Mouse (Mus musculus): Measurements from ENCODE around the gene Mettl24. TPM values are rescaled to one million over a fixed set of nuclear protein-coding genes. Genes with fewer than 3 reads are reported as not detected.

The Mettl24 gene
- total and polyA plus RNA-seq, 3 experiments, result not detected

GRCm38 (mm10) chr10:40672587-40673296 is 10.3 kb upstream of the Mettl24 start:
- no peak overlapping the region for H3K4me3 ChIP-seq (ENCODE audit: control insufficient read depth in 1 of 2, insufficient read depth in 1 of 2, low read depth in 2 of 2, low read length in 2 of 2)
- H3K27me3 ChIP-seq (ENCODE audit: control insufficient read depth in 1 of 2, insufficient read depth in 2 of 2, low read length in 2 of 2), result peaks cover 0 to 3% of the 10 kb centered on the region in 2 experiments; a peak in 1 of 4 replicates
- no peaks in the 10 kb centered on the region for H3K79me2 ChIP-seq (ENCODE audit: control insufficient read depth, insufficient read depth, low read length, poor library complexity)
- H3K27ac ChIP-seq (ENCODE audit: control insufficient read depth, low read depth, low read length), result no peak overlapping the region
- H3K9me3 ChIP-seq (replicated peaks; ENCODE audit: insufficient read depth, low read length), result no peaks in the 10 kb centered on the region
- no peak for DNase-seq (ENCODE audit: low read depth, low spot score)
- TF ChIP-seq TBP (IDR thresholded peaks at IDR 0.05; ENCODE audit: low read depth, low read length), result no peak
- TF ChIP-seq POLR2AphosphoS5 (IDR thresholded peaks at IDR 0.05; ENCODE audit: borderline replicate concordance, low read depth, low read length), result 0 out of 2 replicates have a peak, but pooled peaks have one; percentile 41
- TF ChIP-seq MAZ (IDR thresholded peaks at IDR 0.05; ENCODE audit: low read depth, low read length), result no peak
- H3K4me1 ChIP-seq (ENCODE audit: control insufficient read depth in 1 of 2, insufficient read depth in 2 of 2, low read length in 2 of 2), result no peaks in the 10 kb centered on the region
- no peak overlapping the region for H3K9ac ChIP-seq (ENCODE audit: control insufficient read depth, low read depth, low read length, poor library complexity, severe bottlenecking)
- no peaks in the 10 kb centered on the region for H3K36me3 ChIP-seq (ENCODE audit: control insufficient read depth in 1 of 2, insufficient read depth in 2 of 2, low read length in 2 of 2)

- H3K36me3 ChIP-seq (ENCODE audit: control insufficient read depth in 1 of 2, insufficient read depth in 2 of 2, low read length in 2 of 2), result no peaks in the 10 kb centered on the region
- H3K27me3 ChIP-seq (ENCODE audit: control insufficient read depth in 1 of 2, insufficient read depth in 2 of 2, low read length in 2 of 2), result peaks cover 2 to 3% of the 10 kb centered on the region in 2 experiments; a peak in 3 of 4 replicates
- no peak for TF ChIP-seq POLR2A (IDR thresholded peaks at IDR 0.05; ENCODE audit: control insufficient read depth in 1 of 2, insufficient read depth in 1 of 2, low read depth in 1 of 2, low read length in 2 of 2, poor library complexity in 1 of 2)
- no peak for TF ChIP-seq HCFC1 (IDR thresholded peaks at IDR 0.05; ENCODE audit: low read depth, low read length)
- no peak for TF ChIP-seq TAL1 (IDR thresholded peaks at IDR 0.05; ENCODE audit: low read length)
- no peak for DNase-seq (ENCODE audit: low read depth, low spot score)
- H3K9me3 ChIP-seq (replicated peaks; ENCODE audit: insufficient read depth, low read length), result no peaks in the 10 kb centered on the region
- no peak overlapping the region for H3K27ac ChIP-seq (ENCODE audit: control insufficient read depth, low read depth, low read length)
- no peaks in the 10 kb centered on the region for H3K79me2 ChIP-seq (ENCODE audit: control insufficient read depth, insufficient read depth, low read length, poor library complexity)
- no peak overlapping the region for H3K4me3 ChIP-seq (ENCODE audit: control insufficient read depth in 1 of 2, insufficient read depth in 1 of 2, low read depth in 2 of 2, low read length in 2 of 2)
- no peaks in the 10 kb centered on the region for H3K4me1 ChIP-seq (ENCODE audit: control insufficient read depth in 1 of 2, insufficient read depth in 2 of 2, low read length in 2 of 2)
- H3K9ac ChIP-seq (ENCODE audit: control insufficient read depth, low read depth, low read length, poor library complexity, severe bottlenecking), result no peak overlapping the region
These were observed 9.8 kb upstream of the Mettl24 start for GRCm38 (mm10) chr10:40673297-40673665.

- Histone ChIP-seq H3K79me2 (ENCODE audit: control insufficient read depth, insufficient read depth, low read length, poor library complexity) (no peaks in the 10 kb centered on the region), H3K9me3 (replicated peaks; ENCODE audit: insufficient read depth, low read length) (no peaks in the 10 kb centered on the region), H3K4me1 (ENCODE audit: control insufficient read depth in 1 of 2, insufficient read depth in 2 of 2, low read length in 2 of 2) (no peaks in the 10 kb centered on the region), H3K9ac (ENCODE audit: control insufficient read depth, low read depth, low read length, poor library complexity, severe bottlenecking) (no peak overlapping the region), H3K27ac (ENCODE audit: control insufficient read depth, low read depth, low read length) (no peak overlapping the region), H3K4me3 (ENCODE audit: control insufficient read depth in 1 of 2, insufficient read depth in 1 of 2, low read depth in 2 of 2, low read length in 2 of 2) (no peak overlapping the region), H3K27me3 (ENCODE audit: control insufficient read depth in 1 of 2, insufficient read depth in 2 of 2, low read length in 2 of 2) (peaks cover 2 to 4% of the 10 kb centered on the region in 2 experiments; a peak in 3 of 4 replicates), H3K36me3 (ENCODE audit: control insufficient read depth in 1 of 2, insufficient read depth in 2 of 2, low read length in 2 of 2) (no peaks in the 10 kb centered on the region)
- DNase-seq (ENCODE audit: low read depth, low spot score), result no peak
- TF ChIP-seq MAX (IDR thresholded peaks at IDR 0.05; ENCODE audit: low read length) (no peak), USF2 (IDR thresholded peaks at IDR 0.05; ENCODE audit: borderline replicate concordance in 1 of 2, insufficient read depth in 1 of 2, low read depth in 1 of 2, low read length in 2 of 2) (no peak), BHLHE40 (IDR thresholded peaks at IDR 0.05; ENCODE audit: borderline replicate concordance, low read depth, low read length) (no peak), MAZ (IDR thresholded peaks at IDR 0.05; ENCODE audit: low read depth, low read length) (no peak), SMC3 (IDR thresholded peaks at IDR 0.05; ENCODE audit: low read depth, low read length) (no peak), TBP (IDR thresholded peaks at IDR 0.05; ENCODE audit: low read depth, low read length) (no peak), ZNF384 (IDR thresholded peaks at IDR 0.05; ENCODE audit: low read depth, low read length) (no peak), POLR2A (IDR thresholded peaks at IDR 0.05; ENCODE audit: control insufficient read depth in 1 of 2, insufficient read depth in 1 of 2, low read depth in 1 of 2, low read length in 2 of 2, poor library complexity in 1 of 2) (no peak), EP300 (IDR thresholded peaks at IDR 0.05; ENCODE audit: low read depth in 1 of 2, low read length in 2 of 2) (no peak), SIN3A (IDR thresholded peaks at IDR 0.05; ENCODE audit: low read length) (no peak), GABPA (IDR thresholded peaks at IDR 0.05; ENCODE audit: low read depth, low read length) (no peak), TCF12 (IDR thresholded peaks at IDR 0.05; ENCODE audit: low read depth, low read length) (no peak), POLR2AphosphoS2 (IDR thresholded peaks at IDR 0.05; ENCODE audit: low read length) (no peak)
These were observed 8.9 kb upstream of the Mettl24 start for GRCm38 (mm10) chr10:40674151-40674550.

All from MEL (cell line).